Mouse (Mus musculus) megakaryocyte, embryonic 14.5 days (primary cell): Measurements from ENCODE around the gene Ffar1. TPM values are rescaled to one million over a fixed set of nuclear protein-coding genes. Genes with fewer than 3 reads are reported as not detected.

Experiments
- H3K27me3 ChIP-seq: replicated peaks from 2 replicates; pipeline ENCODE3; 2012; ENCODE audit warnings: inconsistent platforms
- H3K36me3 ChIP-seq: replicated peaks from 2 replicates; pipeline ENCODE3; 2012; ENCODE audit warnings: low read length, inconsistent platforms, mixed read lengths
- H3K4me1 ChIP-seq: 2 replicates; pipeline ENCODE4 v1.6.1; 2012; ENCODE audit warnings: inconsistent platforms
- H3K4me3 ChIP-seq: replicated peaks from 2 replicates; pipeline ENCODE3; 2012; ENCODE audit warnings: moderate library complexity, mild to moderate bottlenecking, inconsistent platforms
- H3K9me3 ChIP-seq: 2 replicates; pipeline ENCODE4 v1.6.1; 2012; ENCODE audit warnings: inconsistent platforms
- FLI1 ChIP-seq: IDR thresholded peaks from 2 replicates; pipeline ENCODE4 v1.6.1; 2012; ENCODE audit warnings: low read length, inconsistent platforms, mixed read lengths
- GATA1 ChIP-seq: IDR thresholded peaks from 3 replicates; pipeline ENCODE4 v1.6.1; 2012; ENCODE audit warnings: mixed read lengths, low read length, inconsistent platforms, borderline replicate concordance
- polyA plus RNA-seq: library from polyadenylated mRNA; stranded (reverse); fragments of >175 nt; gene quantifications from 2 replicates; pipeline ENCODE4 v1.2.3, GENCODE M21; 2012; ENCODE audit warnings: low replicate concordance; ENCODE audit not compliant: insufficient read depth

The Ffar1 gene
- polyA plus RNA-seq, 1 experiment = 0.16 TPM

- Histone ChIP-seq H3K4me1 (peaks cover 79% of the 10 kb centered on the region), H3K9me3 (peaks cover 12% of the 10 kb centered on the region), H3K36me3 (peaks cover 6% of the 10 kb centered on the region), H3K27me3 (no peaks in the 10 kb centered on the region), H3K4me3 (peak overlapping the region; percentile 88)
- TF ChIP-seq GATA1 (0 out of 3 replicates have a peak, but pooled peaks have one; percentile 33), FLI1 (no peak)
Observed at GRCm38 (mm10) chr7:30812291-30812807, 49.0 kb downstream of the Ffar1 start.

GRCm38 (mm10) chr7:30811757-30812290, 49.5 kb downstream of the Ffar1 start:
- peak overlapping the region; percentile 88 for H3K4me3 ChIP-seq
- peaks cover 6% of the 10 kb centered on the region for H3K36me3 ChIP-seq
- H3K9me3 ChIP-seq = peaks cover 13% of the 10 kb centered on the region
- no peak; the same call in 2 of the 3 replicates for TF ChIP-seq GATA1
- no peak for TF ChIP-seq FLI1
- no peaks in the 10 kb centered on the region for H3K27me3 ChIP-seq
- peaks cover 77% of the 10 kb centered on the region for H3K4me1 ChIP-seq

- Histone ChIP-seq H3K36me3 (peaks cover 5% of the 10 kb centered on the region), H3K27me3 (no peaks in the 10 kb centered on the region), H3K4me3 (no peak overlapping the region), H3K9me3 (peaks cover 19% of the 10 kb centered on the region), H3K4me1 (peaks cover 73% of the 10 kb centered on the region)
- TF ChIP-seq GATA1 (no peak), FLI1 (no peak)
Observed at GRCm38 (mm10) chr7:30810319-30810718, 51.0 kb downstream of the Ffar1 start.

Other genes starting within 250 kb of the Ffar1 start
- 1.2 TPM in 1 of 2 replicates, not detected in the other for gene Upk1a, start 248.7 kb downstream of the Ffar1 start, polyA plus RNA-seq
- gene Cox6b1, start 235.4 kb downstream of the Ffar1 start, polyA plus RNA-seq = 82.5 and 197 TPM in 2 replicates
- 0.44 TPM in 1 of 2 replicates, not detected in the other for gene Etv2, start 225.7 kb downstream of the Ffar1 start, polyA plus RNA-seq
- 261 and 484 TPM in 2 replicates for gene Rbm42, start 211.2 kb downstream of the Ffar1 start, polyA plus RNA-seq
- gene Haus5, start 196.6 kb downstream of the Ffar1 start, polyA plus RNA-seq = 2.3 and 13.7 TPM in 2 replicates
- not detected in 2 replicates for gene Pmis2, start 190.0 kb downstream of the Ffar1 start, polyA plus RNA-seq
- not detected in 2 replicates for gene 2200002J24Rik, start 162.6 kb downstream of the Ffar1 start, polyA plus RNA-seq
- 0.10 TPM in 1 of 2 replicates, not detected in the other for gene Atp4a, start 149.4 kb downstream of the Ffar1 start, polyA plus RNA-seq
- gene Tmem147, start 132.0 kb downstream of the Ffar1 start, polyA plus RNA-seq = 25.4 and 46.3 TPM in 2 replicates
- not detected in 2 replicates for gene Gapdhs, start 117.9 kb downstream of the Ffar1 start, polyA plus RNA-seq
- 0.21 TPM in 1 of 2 replicates, not detected in the other for gene Sbsn, start 110.1 kb downstream of the Ffar1 start, polyA plus RNA-seq
- gene Dmkn, start 97.8 kb downstream of the Ffar1 start, polyA plus RNA-seq = not detected in 2 replicates
- gene Krtdap, start 73.7 kb downstream of the Ffar1 start, polyA plus RNA-seq = not detected in 2 replicates
- gene Ffar2, start 37.8 kb downstream of the Ffar1 start, polyA plus RNA-seq = 5.8 and 8.9 TPM in 2 replicates
- gene Ffar3, start 5.4 kb downstream of the Ffar1 start, polyA plus RNA-seq = not detected in 2 replicates
- 0.03 TPM in 1 of 2 replicates, not detected in the other for gene Cd22, start 18.8 kb upstream of the Ffar1 start, polyA plus RNA-seq
- 1.2 TPM in 1 of 2 replicates, not detected in the other for gene Mag, start 53.3 kb upstream of the Ffar1 start, polyA plus RNA-seq
- not detected in 2 replicates for gene Hamp2, start 63.1 kb upstream of the Ffar1 start, polyA plus RNA-seq
- gene Hamp, start 82.5 kb upstream of the Ffar1 start, polyA plus RNA-seq = not detected in 2 replicates
- gene Usf2, start 95.2 kb upstream of the Ffar1 start, polyA plus RNA-seq = 122 and 127 TPM in 2 replicates
- 2.1 TPM in 1 of 2 replicates, not detected in the other for gene Lsr, start 111.9 kb upstream of the Ffar1 start, polyA plus RNA-seq
- not detected in 2 replicates for gene Fam187b, start 112.2 kb upstream of the Ffar1 start, polyA plus RNA-seq
- 2,043 and 2,688 TPM in 2 replicates for gene Fxyd5, start 180.9 kb upstream of the Ffar1 start, polyA plus RNA-seq
- 1.0 TPM in 1 of 2 replicates, not detected in the other for gene Fxyd7, start 189.9 kb upstream of the Ffar1 start, polyA plus RNA-seq
- not detected in 2 replicates for gene Fxyd1, start 195.6 kb upstream of the Ffar1 start, polyA plus RNA-seq
- gene Lgi4, start 197.8 kb upstream of the Ffar1 start, polyA plus RNA-seq = 0.23 and 0.67 TPM in 2 replicates
- gene Fxyd3, start 215.1 kb upstream of the Ffar1 start, polyA plus RNA-seq = not detected in 2 replicates